Mouse (Mus musculus): Measurements from ENCODE around the gene Olfr368. TPM values are rescaled to one million over a fixed set of nuclear protein-coding genes. Genes with fewer than 3 reads are reported as not detected.

Gene Olfr368
- not detected in 2 replicates for polyA plus RNA-seq (2012; rRNA removed)

DNA sequence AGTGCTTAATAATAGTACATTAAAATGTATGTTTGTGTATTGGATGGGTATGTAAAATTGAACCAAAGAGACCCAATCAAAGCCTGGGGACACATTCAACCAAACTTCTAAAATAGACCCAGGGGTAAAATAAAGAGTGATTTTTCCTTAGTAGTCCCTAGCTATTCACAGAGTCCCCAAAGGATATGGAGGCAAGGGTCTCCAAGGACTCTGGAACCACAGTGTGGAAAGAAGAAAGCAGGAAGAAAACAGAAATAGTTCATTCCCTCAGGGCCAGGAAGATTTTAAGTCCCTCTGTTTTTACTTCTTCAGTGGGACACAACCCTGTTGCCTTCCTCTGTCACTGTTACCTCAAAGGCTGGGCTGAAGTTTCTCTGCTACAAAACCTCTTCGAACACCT is at the start of gene Olfr368:
TSS of gene Olfr368 (plus strand) at position 301 of the 400 bp plus-strand sequence.

DNA sequence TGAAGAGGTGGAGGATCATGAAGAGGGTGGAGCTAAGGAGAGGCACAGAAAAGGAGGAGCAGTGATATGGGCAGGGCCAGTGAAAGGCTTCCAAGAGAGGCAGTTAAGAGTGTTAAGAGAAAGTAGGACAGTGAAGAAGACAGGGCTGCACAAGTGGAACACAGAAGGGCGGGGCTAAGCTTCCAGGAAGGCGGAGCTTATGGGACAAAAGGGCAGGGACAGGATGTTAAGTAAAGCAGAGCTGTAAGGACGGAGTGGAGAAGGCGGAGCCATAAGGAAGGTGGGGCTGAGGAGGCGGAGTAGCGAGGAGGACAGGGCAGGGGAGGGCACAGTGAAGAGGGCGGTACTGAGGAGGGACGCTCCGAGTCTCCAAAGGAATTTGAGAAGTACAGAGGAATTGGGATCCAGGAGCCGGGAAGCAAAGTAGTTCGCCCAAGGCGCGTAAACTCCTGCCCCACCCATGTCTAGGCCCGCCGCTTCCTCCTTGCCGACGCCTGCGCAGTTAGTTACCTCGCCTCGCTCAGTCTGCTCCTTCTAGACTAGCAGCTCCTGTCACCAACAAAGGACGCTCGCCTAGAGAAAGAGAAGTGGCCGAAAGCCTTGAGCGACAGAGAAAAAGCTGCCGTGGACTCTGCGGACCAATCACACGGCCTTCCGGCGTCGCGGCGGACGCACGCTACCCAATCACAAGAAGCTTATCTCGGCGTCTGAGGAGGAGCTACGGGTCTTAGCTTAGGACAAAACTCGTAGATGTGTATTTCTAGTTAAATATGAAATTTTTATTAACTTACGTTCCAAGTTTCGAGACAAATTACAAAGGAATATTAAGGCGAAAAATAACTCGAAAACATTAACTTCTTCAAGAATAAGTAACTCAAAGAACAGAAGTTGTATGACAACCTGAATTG is 32.6 kb downstream of the Olfr368 start, which contains the start of gene Pdcl:
TSS of gene Pdcl (minus strand) at position 700 of the 908 bp plus-strand sequence.

Other genes with a start within 250 kb of the Olfr368 start
- gene Olfr361, start 237.2 kb upstream of the Olfr368 start, polyA plus RNA-seq (2012; rRNA removed) = not detected in 2 replicates
- not detected in 2 replicates for gene Olfr362, start 208.6 kb upstream of the Olfr368 start, polyA plus RNA-seq (2012; rRNA removed)
- gene Olfr364-ps1, start 187.2 kb upstream of the Olfr368 start, polyA plus RNA-seq (2012; rRNA removed) = not detected in 2 replicates
- not detected in 2 replicates for gene Olfr365, start 138.3 kb upstream of the Olfr368 start, polyA plus RNA-seq (2012; rRNA removed)
- gene Olfr366, start 114.9 kb upstream of the Olfr368 start, polyA plus RNA-seq (2012; rRNA removed) = not detected in 2 replicates
- 52.6 and 80.6 TPM in 2 replicates for gene Pdcl, start 32.8 kb downstream of the Olfr368 start, polyA plus RNA-seq (2012; rRNA removed)
- 16.1 and 31.4 TPM in 2 replicates for gene Rc3h2, start 96.4 kb downstream of the Olfr368 start, polyA plus RNA-seq (2012; rRNA removed)
- 8.9 and 14.4 TPM in 2 replicates for gene Zbtb26, start 116.6 kb downstream of the Olfr368 start, polyA plus RNA-seq (2012; rRNA removed)
- 8.0 and 12.5 TPM in 2 replicates for gene Zbtb6, start 116.7 kb downstream of the Olfr368 start, polyA plus RNA-seq (2012; rRNA removed)
- 48.6 and 61.7 TPM in 2 replicates for gene Rabgap1, start 116.8 kb downstream of the Olfr368 start, polyA plus RNA-seq (2012; rRNA removed)
- 0.64 and 1.1 TPM in 2 replicates for gene Gpr21, start 189.8 kb downstream of the Olfr368 start, polyA plus RNA-seq (2012; rRNA removed)